Mouse (Mus musculus) 3T3-L1 (cell line): ENCODE measurements at regions not wholly inside any gene's neighbourhood (a gene's known extent, or its start where the extent isn't known, plus 50 kb on each side); places are given as distances from the start of the nearest gene placed in this dataset.
"Not testable (repeated sequence)": the region's sequence is repeated elsewhere in the genome, so short reads cannot be mapped to it uniquely, and the experiment has no call there.

Experiments
- DNase-seq: peaks from one replicate; pipeline ENCODE4 v3.0.0-alpha.2; 2015; ENCODE audit warnings: low read depth, low spot score

DNA sequence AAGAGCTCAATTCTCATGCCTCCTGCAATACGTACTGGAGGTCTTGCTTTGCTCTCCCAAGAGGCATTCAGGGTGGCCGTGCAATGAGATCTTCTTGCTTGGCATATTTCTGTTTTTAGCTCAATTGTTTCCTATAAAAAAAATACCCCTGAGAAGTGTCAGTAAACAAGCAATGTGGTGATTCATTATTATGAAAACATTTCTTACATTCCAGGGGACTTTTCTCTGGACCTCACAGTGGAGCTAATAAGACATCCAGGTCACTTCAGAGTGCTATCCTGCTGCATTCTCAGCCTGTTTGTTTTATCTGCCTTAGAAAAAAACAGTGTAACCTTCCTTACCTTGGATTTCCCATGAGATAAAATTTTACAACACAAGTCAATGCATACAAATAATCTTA is 532.0 kb downstream of the Dad1 start:
- not testable (repeated sequence) for DNase-seq

DNA sequence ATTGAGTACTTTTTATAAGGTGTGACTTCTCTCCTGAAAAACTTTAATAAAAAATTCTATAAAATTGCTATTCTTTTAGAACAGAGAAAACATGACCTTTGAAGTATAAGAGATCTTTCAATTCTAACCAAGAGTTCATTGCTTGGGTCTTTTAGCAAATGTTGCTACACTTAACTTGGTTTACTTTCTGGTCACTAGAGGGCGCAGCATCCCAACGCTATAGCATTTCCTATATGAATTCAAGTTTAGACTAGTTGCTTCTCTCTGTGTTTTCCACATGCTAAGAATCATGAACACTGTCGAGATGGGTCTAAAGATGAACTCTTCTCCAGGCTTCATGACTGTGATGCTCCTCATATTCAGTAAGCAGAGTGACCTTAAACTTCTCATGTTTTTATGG is 544.3 kb downstream of the Dad1 start:
- not testable (repeated sequence) for DNase-seq

GRCm38 (mm10) chr14:53704351-53704750 is 549.6 kb downstream of the Dad1 start:
- not testable (repeated sequence) for DNase-seq

DNA sequence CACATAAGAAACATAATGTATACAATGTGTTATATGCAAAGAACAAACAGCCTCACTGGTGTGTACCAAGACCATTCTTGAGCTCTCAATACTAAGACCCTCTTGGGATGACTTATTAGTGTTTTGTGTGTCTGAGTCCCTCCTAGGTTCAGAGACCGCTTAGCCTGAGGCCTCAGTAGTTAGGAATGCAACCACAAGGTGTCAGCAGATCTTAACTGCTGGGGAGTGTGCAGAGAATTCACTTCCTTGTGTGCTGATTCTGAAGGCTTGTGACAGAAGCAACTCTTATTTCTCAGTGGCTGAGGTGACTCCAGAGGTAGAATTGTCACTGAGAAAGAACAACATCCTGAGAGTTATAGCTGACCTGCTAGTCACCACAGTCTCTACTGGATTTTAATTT is 550.3 kb downstream of the Dad1 start:
- not testable (repeated sequence) for DNase-seq

DNA sequence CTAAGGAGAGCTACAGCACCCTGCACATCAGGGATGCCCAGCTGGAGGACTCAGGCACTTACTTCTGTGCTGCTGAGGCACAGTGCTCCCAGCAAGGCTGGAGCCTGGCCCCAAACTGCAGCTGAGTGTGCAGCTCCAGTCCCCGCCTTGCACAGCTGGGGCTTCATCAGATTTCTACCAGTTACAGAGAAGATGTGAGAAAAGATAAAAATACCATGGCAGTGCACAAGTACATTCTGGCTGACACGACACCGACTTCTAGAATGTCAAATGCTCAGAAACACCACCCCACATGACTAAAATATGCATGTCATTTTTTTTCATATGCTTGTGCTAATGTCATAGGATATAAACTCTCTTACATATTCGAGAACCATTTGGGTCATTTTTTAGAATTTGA is 569.8 kb downstream of the Dad1 start:
- not testable (repeated sequence) for DNase-seq

DNA sequence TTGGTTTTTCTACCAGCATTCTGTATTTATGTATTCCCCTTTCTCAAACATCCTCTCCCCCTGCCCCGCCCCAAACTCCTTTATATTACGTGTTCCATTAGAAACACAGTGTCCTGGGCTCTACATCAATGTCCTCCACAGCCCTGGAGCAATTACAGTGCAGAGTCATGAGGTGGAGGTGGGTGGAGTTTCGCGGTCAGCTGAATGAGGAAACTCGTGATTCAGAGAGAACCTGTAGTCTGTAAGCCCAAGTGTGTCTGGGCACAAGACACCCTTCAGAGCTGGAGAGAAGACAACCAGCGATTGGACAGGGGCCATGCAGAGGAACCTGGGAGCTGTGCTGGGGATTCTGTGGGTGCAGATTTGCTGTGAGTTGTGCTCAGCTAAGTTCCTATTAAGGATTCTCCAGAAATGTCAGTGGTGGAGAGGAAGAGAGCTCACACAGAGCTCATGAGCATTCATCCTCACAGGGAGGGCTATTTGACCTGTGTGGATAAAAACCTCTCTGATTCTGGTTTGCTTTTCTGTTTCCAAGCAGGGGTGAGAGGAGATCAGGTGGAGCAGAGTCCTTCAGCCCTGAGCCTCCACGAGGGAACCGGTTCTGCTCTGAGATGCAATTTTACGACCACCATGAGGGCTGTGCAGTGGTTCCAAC is 570.4 kb downstream of the Dad1 start:
- not testable (repeated sequence) for DNase-seq

- not testable (repeated sequence) for DNase-seq
Observed at GRCm38 (mm10) chr14:53682679-53683078, 571.2 kb downstream of the Dad1 start.

DNA sequence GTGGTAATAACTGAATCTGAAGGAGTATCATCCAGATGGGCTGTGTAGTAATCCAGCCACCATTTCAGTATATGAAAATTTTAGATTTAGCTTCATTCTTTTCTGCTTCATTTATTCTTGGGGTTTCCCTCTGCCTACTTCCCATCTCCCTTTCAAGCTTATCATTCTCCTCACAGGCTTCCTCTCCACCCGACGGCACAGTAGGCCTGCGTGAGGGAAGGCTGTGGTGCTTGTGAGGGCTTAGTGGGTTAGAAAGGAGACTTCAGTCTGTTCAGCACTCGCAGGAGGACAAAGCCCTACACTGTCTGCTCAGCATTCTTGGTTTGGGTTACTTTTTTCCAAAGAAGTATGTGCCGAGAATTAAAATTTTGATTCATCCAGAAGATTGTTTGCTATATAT is 572.6 kb downstream of the Dad1 start:
- DNase-seq = not testable (repeated sequence)

GRCm38 (mm10) chr14:53665681-53666080 is 588.2 kb downstream of the Dad1 start:
- not testable (repeated sequence) for DNase-seq

- not testable (repeated sequence) for DNase-seq
Observed at GRCm38 (mm10) chr14:53662700-53663355, 591.1 kb downstream of the Dad1 start.

GRCm38 (mm10) chr14:53654669-53655068 is 599.2 kb downstream of the Dad1 start:
- DNase-seq = not testable (repeated sequence)

GRCm38 (mm10) chr14:53651061-53651460 is 602.8 kb downstream of the Dad1 start:
- not testable (repeated sequence) for DNase-seq

DNA sequence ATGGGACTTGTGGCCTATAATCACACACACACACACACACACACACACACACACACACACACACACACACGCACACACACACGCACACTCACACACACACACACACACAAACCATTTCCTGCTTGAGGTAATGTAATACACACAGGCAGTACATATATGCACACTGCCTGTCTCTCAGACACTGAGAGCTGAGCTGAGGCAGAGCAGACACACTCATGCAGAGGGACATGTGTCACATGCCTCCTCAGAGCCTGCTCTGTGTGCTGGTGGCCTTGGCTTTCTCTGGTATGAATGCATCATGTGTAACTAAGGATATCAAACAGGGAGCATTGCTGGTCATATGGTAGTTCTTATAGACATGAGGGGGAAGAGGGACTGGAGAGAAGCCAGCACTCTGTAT is 604.7 kb downstream of the Dad1 start:
- DNase-seq = not testable (repeated sequence)

- DNase-seq = not testable (repeated sequence)
Observed at GRCm38 (mm10) chr14:53640441-53640840, 613.5 kb downstream of the Dad1 start.

DNA sequence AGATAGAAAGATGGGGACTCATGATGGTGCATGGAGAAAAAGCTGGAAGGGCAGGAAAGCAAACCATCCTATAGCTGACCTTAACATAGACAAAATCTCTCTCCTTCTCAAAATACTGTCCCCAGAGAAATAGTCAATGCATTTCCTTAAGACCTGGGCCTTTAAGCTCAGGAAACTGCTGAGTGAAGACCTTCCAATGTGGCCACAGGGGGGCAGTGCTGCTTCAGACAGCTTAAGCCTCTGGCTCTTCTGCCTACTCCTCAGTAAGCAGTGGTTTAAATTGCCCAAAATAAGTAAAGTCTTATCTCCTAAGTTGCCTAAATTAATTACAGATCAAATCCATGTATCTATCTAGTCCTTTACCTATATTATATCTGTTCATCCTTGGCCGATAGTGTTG is 616.2 kb downstream of the Dad1 start:
- DNase-seq = not testable (repeated sequence)

DNA sequence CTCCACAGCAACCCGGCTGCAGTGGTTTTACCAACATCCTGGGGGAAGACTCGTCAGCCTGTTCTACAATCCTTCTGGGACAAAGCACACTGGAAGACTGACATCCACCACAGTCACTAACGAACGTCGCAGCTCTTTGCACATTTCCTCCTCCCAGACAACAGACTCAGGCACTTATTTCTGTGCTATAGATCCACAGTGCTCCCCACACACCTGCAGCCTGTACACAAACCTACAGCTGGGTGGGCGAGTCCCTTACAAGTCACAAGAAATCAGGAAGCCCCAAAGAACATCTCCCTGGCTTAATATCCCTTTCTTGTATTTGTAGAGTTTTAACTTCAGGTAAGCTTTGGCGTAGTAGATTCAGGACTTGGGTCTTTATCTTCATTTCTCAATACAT is 618.7 kb downstream of the Dad1 start:
- not testable (repeated sequence) for DNase-seq

GRCm38 (mm10) chr14:53634320-53634979 is 619.5 kb downstream of the Dad1 start:
- DNase-seq = not testable (repeated sequence)

- not testable (repeated sequence) for DNase-seq
Observed at GRCm38 (mm10) chr14:53633743-53634142, 620.2 kb downstream of the Dad1 start.

GRCm38 (mm10) chr14:53621376-53621775 is 632.5 kb downstream of the Dad1 start:
- not testable (repeated sequence) for DNase-seq

- DNase-seq = not testable (repeated sequence)
Observed at GRCm38 (mm10) chr14:53616061-53616460, 637.8 kb downstream of the Dad1 start.

- DNase-seq = no peak
Observed at GRCm38 (mm10) chr14:53614341-53614740, 639.6 kb downstream of the Dad1 start.

GRCm38 (mm10) chr14:53599299-53599698 is 654.6 kb downstream of the Dad1 start:
- DNase-seq = not testable (repeated sequence)

DNA sequence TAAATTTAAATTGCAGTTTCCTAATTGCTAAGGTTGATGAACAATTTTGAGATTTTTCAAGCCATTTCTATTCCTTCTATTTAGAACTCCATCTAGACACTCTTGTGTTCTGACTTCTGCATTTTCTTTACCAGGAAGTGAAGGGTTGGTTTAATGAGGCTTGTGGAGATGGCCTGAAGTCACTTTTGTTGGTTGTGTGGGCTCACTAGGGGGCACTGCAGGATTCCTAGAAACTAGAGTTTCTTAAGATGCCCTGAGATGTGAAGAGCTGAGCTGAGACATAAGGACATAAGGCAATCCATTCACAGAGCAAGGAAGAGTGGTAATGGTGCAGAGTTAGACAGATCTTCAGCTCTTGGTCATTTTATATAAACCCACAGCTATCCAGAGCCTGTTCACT is 656.6 kb downstream of the Dad1 start:
- not testable (repeated sequence) for DNase-seq
